Mouse (Mus musculus) liver, embryonic 14.5 days (tissue): ENCODE measurements around the gene Gm21974. TPM values are rescaled to one million over a fixed set of nuclear protein-coding genes. Genes with fewer than 3 reads are reported as not detected.

Experiments
- ATAC-seq: fragments of 200-750 bp; cut with Nextera tagmentation; 2 replicates; pipeline ENCODE4 v1.8.0; 2017; ENCODE audit warnings: moderate number of reproducible peaks, mild to moderate bottlenecking, moderate library complexity; ENCODE audit not compliant: insufficient read depth
- DNase-seq, 3 experiments: peaks; one replicate each; pipeline ENCODE4 v3.0.0-alpha.2; 2012 to 2013; ENCODE audit warnings: low read depth in 3 of 3, low spot score in 3 of 3
- H3K27ac ChIP-seq: fragments of 300-500 bp; sonication (generic); 2 replicates; pipeline ENCODE4 v1.5.1; 2014; ENCODE audit warnings: moderate library complexity, mild to moderate bottlenecking, control low read depth, inconsistent platforms
- H3K27me3 ChIP-seq: fragments of 300-500 bp; sonication (generic); 2 replicates; pipeline ENCODE4 v1.6.1; 2014; ENCODE audit warnings: mild to moderate bottlenecking, low read length, moderate library complexity; ENCODE audit not compliant: control insufficient read depth, insufficient read depth
- H3K36me3 ChIP-seq: fragments of 300-500 bp; sonication (generic); replicated peaks from 2 replicates; pipeline ENCODE4 v1.6.1; 2014; ENCODE audit warnings: low read depth; ENCODE audit not compliant: control insufficient read depth, insufficient read depth
- H3K4me1 ChIP-seq, 2 experiments: fragments of 200-500 bp in 1 of 2; fragments of 300-500 bp in 1 of 2; sonication (generic) in 1 of 2; replicated peaks; 2 replicates each; pipeline ENCODE4 v1.6.1; 2012 to 2014; ENCODE audit warnings: antibody characterized with exemption in 1 of 2, inconsistent platforms in 1 of 2, low read length in 1 of 2; ENCODE audit not compliant: control insufficient read depth in 2 of 2, insufficient read depth in 2 of 2
- H3K4me2 ChIP-seq: fragments of 300-500 bp; sonication (generic); 2 replicates; pipeline ENCODE4 v1.6.1; 2014; ENCODE audit warnings: low read depth, mild to moderate bottlenecking, control low read depth, moderate library complexity
- H3K4me3 ChIP-seq, 2 experiments: fragments of 200-500 bp in 1 of 2; fragments of 300-500 bp in 1 of 2; sonication (generic) in 1 of 2; 2 replicates each; pipeline ENCODE4 v1.5.1; 2012 to 2014; ENCODE audit warnings: low read depth in 2 of 2, low read length in 2 of 2, mild to moderate bottlenecking in 2 of 2, control low read depth in 1 of 2, inconsistent platforms in 1 of 2, moderate library complexity in 1 of 2; ENCODE audit not compliant: insufficient read depth in 1 of 2
- H3K9ac ChIP-seq: fragments of 300-500 bp; sonication (generic); replicated peaks from 2 replicates; pipeline ENCODE4 v1.6.1; 2014; ENCODE audit warnings: mild to moderate bottlenecking, control low read depth, moderate library complexity
- H3K9me3 ChIP-seq: fragments of 300-500 bp; sonication (generic); 2 replicates; pipeline ENCODE4 v1.6.1; 2016; ENCODE audit warnings: low read length, mixed read lengths; ENCODE audit not compliant: control insufficient read depth
- CTCF ChIP-seq: IDR thresholded peaks from 2 replicates; pipeline ENCODE4 v1.5.1; 2016; ENCODE audit warnings: antibody characterized with exemption, low read depth, control low read depth
- EP300 ChIP-seq: IDR thresholded peaks from 2 replicates; pipeline ENCODE4 v1.6.1; 2016; ENCODE audit warnings: antibody characterized with exemption, low read depth
- WGBS: fragments of 180-500 bp; shearing (Covaris S2); extraction: QIAGEN DNeasy Blood & Tissue Kit; methylation state at CpG from one replicate; pipeline ENCODE4 v1.1.7; 2014; ENCODE audit not compliant: insufficient replicate concordance; 5-methylcytosine and 5-hydroxymethylcytosine counted together
- polyA plus RNA-seq, 2 experiments: library from polyadenylated mRNA; depleted of rRNA in 1 of 2; stranded (reverse) in 1 of 2; unstranded in 1 of 2; fragments of >200 nt; fragmentation: Nextera tagmentation in 1 of 2; extraction: Ambion mirVana in 1 of 2; gene quantifications; 2 replicates each; pipeline versions ENCODE4 v1.2.1 to v1.2.3; 2012 to 2014

Gm21974 gene
- polyA plus RNA-seq, 2 experiments = not detected

- Histone ChIP-seq H3K27ac (no peak overlapping the region), H3K9ac (no peak overlapping the region), H3K36me3 (no peaks in the 10 kb centered on the region), H3K4me1 (peaks cover 7 to 8% of the 10 kb centered on the region in 2 experiments), H3K4me2 (no peak overlapping the region), H3K27me3 (no peaks in the 10 kb centered on the region), H3K4me3 (no peak overlapping the region), H3K9me3 (no peaks in the 10 kb centered on the region)
- DNase-seq (no peak), ATAC-seq (no peak)
- TF ChIP-seq EP300 = no peak
- no peak for TF ChIP-seq CTCF
- WGBS = 86% methylated on average over 5 of the region's 5 CpGs
Observed at GRCm38 (mm10) chr7:127837473-127837872, 57.8 kb downstream of the Gm21974 start.

Other genes with a start within 250 kb of the Gm21974 start
- gene Bcl7c, start 186.5 kb downstream of the Gm21974 start, polyA plus RNA-seq (2012; rRNA removed) = 11.6 and 12.5 TPM in 2 replicates
- 21.7 and 27.9 TPM in 2 replicates for gene Bcl7c, start 186.5 kb downstream of the Gm21974 start, polyA plus RNA-seq (2014; fragmentation: Nextera tagmentation; extraction: Ambion mirVana)
- gene Ctf1, start 182.7 kb downstream of the Gm21974 start, polyA plus RNA-seq (2012; rRNA removed) = 2.6 and 4.3 TPM in 2 replicates
- 1.7 and 2.5 TPM in 2 replicates for gene Ctf1, start 182.7 kb downstream of the Gm21974 start, polyA plus RNA-seq (2014; fragmentation: Nextera tagmentation; extraction: Ambion mirVana)
- not detected in 2 replicates for gene Ctf2, start 163.3 kb downstream of the Gm21974 start, polyA plus RNA-seq (2012; rRNA removed)
- gene Ctf2, start 163.3 kb downstream of the Gm21974 start, polyA plus RNA-seq (2014; fragmentation: Nextera tagmentation; extraction: Ambion mirVana) = 0.05 and 0.15 TPM in 2 replicates
- gene Fbxl19, start 150.9 kb downstream of the Gm21974 start, polyA plus RNA-seq (2012; rRNA removed) = 10.8 and 11.3 TPM in 2 replicates
- gene Fbxl19, start 150.9 kb downstream of the Gm21974 start, polyA plus RNA-seq (2014; fragmentation: Nextera tagmentation; extraction: Ambion mirVana) = 0.85 and 1.1 TPM in 2 replicates
- 6.9 and 7.2 TPM in 2 replicates for gene Orai3, start 125.6 kb downstream of the Gm21974 start, polyA plus RNA-seq (2012; rRNA removed)
- gene Orai3, start 125.6 kb downstream of the Gm21974 start, polyA plus RNA-seq (2014; fragmentation: Nextera tagmentation; extraction: Ambion mirVana) = 3.9 and 4.9 TPM in 2 replicates
- 5.7 TPM in 2 replicates for gene Setd1a, start 118.8 kb downstream of the Gm21974 start, polyA plus RNA-seq (2012; rRNA removed)
- 10.5 and 12.3 TPM in 2 replicates for gene Setd1a, start 118.8 kb downstream of the Gm21974 start, polyA plus RNA-seq (2014; fragmentation: Nextera tagmentation; extraction: Ambion mirVana)
- 1.2 TPM in 1 of 2 replicates, not detected in the other for gene Gm49388, start 109.8 kb downstream of the Gm21974 start, polyA plus RNA-seq (2012; rRNA removed)
- gene Gm49388, start 109.8 kb downstream of the Gm21974 start, polyA plus RNA-seq (2014; fragmentation: Nextera tagmentation; extraction: Ambion mirVana) = not detected in 2 replicates
- gene Hsd3b7, start 94.8 kb downstream of the Gm21974 start, polyA plus RNA-seq (2012; rRNA removed) = 44.8 and 45.5 TPM in 2 replicates
- 44.8 and 45.5 TPM in 2 replicates for gene Hsd3b7, start 94.8 kb downstream of the Gm21974 start, polyA plus RNA-seq (2014; fragmentation: Nextera tagmentation; extraction: Ambion mirVana)
- gene Stx4a, start 71.2 kb downstream of the Gm21974 start, polyA plus RNA-seq (2012; rRNA removed) = 20.4 and 34.9 TPM in 2 replicates
- gene Stx4a, start 71.2 kb downstream of the Gm21974 start, polyA plus RNA-seq (2014; fragmentation: Nextera tagmentation; extraction: Ambion mirVana) = 7.2 and 8.1 TPM in 2 replicates
- 0.95 and 1.1 TPM in 2 replicates for gene Stx1b, start 70.9 kb downstream of the Gm21974 start, polyA plus RNA-seq (2012; rRNA removed)
- 0.05 and 0.21 TPM in 2 replicates for gene Stx1b, start 70.9 kb downstream of the Gm21974 start, polyA plus RNA-seq (2014; fragmentation: Nextera tagmentation; extraction: Ambion mirVana)
- 5.8 and 6.7 TPM in 2 replicates for gene Zfp646, start 19.2 kb downstream of the Gm21974 start, polyA plus RNA-seq (2012; rRNA removed)
- gene Zfp646, start 19.2 kb downstream of the Gm21974 start, polyA plus RNA-seq (2014; fragmentation: Nextera tagmentation; extraction: Ambion mirVana) = 4.6 and 5.1 TPM in 2 replicates
- gene Zfp668, start 18.6 kb downstream of the Gm21974 start, polyA plus RNA-seq (2012; rRNA removed) = 3.0 TPM in 2 replicates
- 3.9 and 4.3 TPM in 2 replicates for gene Zfp668, start 18.6 kb downstream of the Gm21974 start, polyA plus RNA-seq (2014; fragmentation: Nextera tagmentation; extraction: Ambion mirVana)
- 0.38 and 0.48 TPM in 2 replicates for gene Prss53, start 4.5 kb downstream of the Gm21974 start, polyA plus RNA-seq (2012; rRNA removed)
- gene Prss53, start 4.5 kb downstream of the Gm21974 start, polyA plus RNA-seq (2014; fragmentation: Nextera tagmentation; extraction: Ambion mirVana) = 0.05 and 0.29 TPM in 2 replicates
- gene Vkorc1, start 163 bp upstream of the Gm21974 start, polyA plus RNA-seq (2012; rRNA removed) = 74.0 and 104 TPM in 2 replicates
- gene Vkorc1, start 163 bp upstream of the Gm21974 start, polyA plus RNA-seq (2014; fragmentation: Nextera tagmentation; extraction: Ambion mirVana) = 107 and 116 TPM in 2 replicates
- gene Bckdk, start 8.6 kb upstream of the Gm21974 start, polyA plus RNA-seq (2012; rRNA removed) = 28.0 and 29.7 TPM in 2 replicates
- 68.3 and 76.0 TPM in 2 replicates for gene Bckdk, start 8.6 kb upstream of the Gm21974 start, polyA plus RNA-seq (2014; fragmentation: Nextera tagmentation; extraction: Ambion mirVana)
- gene Kat8, start 17.1 kb upstream of the Gm21974 start, polyA plus RNA-seq (2012; rRNA removed) = 9.6 and 13.7 TPM in 2 replicates
- 15.7 and 17.6 TPM in 2 replicates for gene Kat8, start 17.1 kb upstream of the Gm21974 start, polyA plus RNA-seq (2014; fragmentation: Nextera tagmentation; extraction: Ambion mirVana)
- gene Prss8, start 34.6 kb upstream of the Gm21974 start, polyA plus RNA-seq (2012; rRNA removed) = 8.3 and 12.6 TPM in 2 replicates
- gene Prss8, start 34.6 kb upstream of the Gm21974 start, polyA plus RNA-seq (2014; fragmentation: Nextera tagmentation; extraction: Ambion mirVana) = 9.8 and 10.3 TPM in 2 replicates
- 2.0 and 2.3 TPM in 2 replicates for gene Prss36, start 51.3 kb upstream of the Gm21974 start, polyA plus RNA-seq (2012; rRNA removed)
- gene Prss36, start 51.3 kb upstream of the Gm21974 start, polyA plus RNA-seq (2014; fragmentation: Nextera tagmentation; extraction: Ambion mirVana) = 3.0 TPM in 2 replicates
- gene Fus, start 72.0 kb upstream of the Gm21974 start, polyA plus RNA-seq (2012; rRNA removed) = 169 and 278 TPM in 2 replicates
- 15.8 and 17.1 TPM in 2 replicates for gene Fus, start 72.0 kb upstream of the Gm21974 start, polyA plus RNA-seq (2014; fragmentation: Nextera tagmentation; extraction: Ambion mirVana)
- 13.8 and 20.2 TPM in 2 replicates for gene Pycard, start 98.4 kb upstream of the Gm21974 start, polyA plus RNA-seq (2012; rRNA removed)
- 37.1 and 39.3 TPM in 2 replicates for gene Pycard, start 98.4 kb upstream of the Gm21974 start, polyA plus RNA-seq (2014; fragmentation: Nextera tagmentation; extraction: Ambion mirVana)
- gene Trim72, start 108.5 kb upstream of the Gm21974 start, polyA plus RNA-seq (2012; rRNA removed) = 0.03 and 0.04 TPM in 2 replicates
- gene Trim72, start 108.5 kb upstream of the Gm21974 start, polyA plus RNA-seq (2014; fragmentation: Nextera tagmentation; extraction: Ambion mirVana) = not detected in 2 replicates
- 1.9 and 2.7 TPM in 2 replicates for gene Itgam, start 167.2 kb upstream of the Gm21974 start, polyA plus RNA-seq (2012; rRNA removed)
- gene Itgam, start 167.2 kb upstream of the Gm21974 start, polyA plus RNA-seq (2014; fragmentation: Nextera tagmentation; extraction: Ambion mirVana) = 1.1 and 1.5 TPM in 2 replicates
- gene Gm49368, start 167.2 kb upstream of the Gm21974 start, polyA plus RNA-seq (2012; rRNA removed) = 0.02 TPM in 1 of 2 replicates, not detected in the other
- 0.03 TPM in 1 of 2 replicates, not detected in the other for gene Gm49368, start 167.2 kb upstream of the Gm21974 start, polyA plus RNA-seq (2014; fragmentation: Nextera tagmentation; extraction: Ambion mirVana)
- gene Itgax, start 234.1 kb upstream of the Gm21974 start, polyA plus RNA-seq (2012; rRNA removed) = 0.09 and 0.16 TPM in 2 replicates
- 0.10 and 0.16 TPM in 2 replicates for gene Itgax, start 234.1 kb upstream of the Gm21974 start, polyA plus RNA-seq (2014; fragmentation: Nextera tagmentation; extraction: Ambion mirVana)